Mouse (Mus musculus) mature B cell (primary cell): ENCODE measurements around the gene Zpbp2.
"Not testable (repeated sequence)": the region's sequence is repeated elsewhere in the genome, so short reads cannot be mapped to it uniquely, and the experiment has no call there.

Source experiments
- in situ Hi-C: fragments of 300-500 bp; cut with MboI; formaldehyde crosslinking; loops from 2 replicates; pipeline ENCODE4 v1.14.3; 2019

Zpbp2 gene

GRCm38 (mm10) chr11:98590548-98591445 lies 39.9 kb downstream of the Zpbp2 start:
- in situ Hi-C loops: no loop called here

- in situ Hi-C loops: no loop called here
Measured at GRCm38 (mm10) chr11:98595021-98595420, 44.1 kb downstream of the Zpbp2 start.

GRCm38 (mm10) chr11:98595473-98595872 lies 44.6 kb downstream of the Zpbp2 start:
- in situ Hi-C loops: no loop called here

- in situ Hi-C loops: no loop called here
Measured at GRCm38 (mm10) chr11:98595955-98596354, 45.1 kb downstream of the Zpbp2 start.

GRCm38 (mm10) chr11:98597363-98597762 lies 46.5 kb downstream of the Zpbp2 start:
- in situ Hi-C loops: no loop called here

GRCm38 (mm10) chr11:98597991-98598390 lies 47.1 kb downstream of the Zpbp2 start, which contains the start of gene Lrrc3c:
TSS of gene Lrrc3c (plus strand) at chr11:98598291.
- in situ Hi-C loops: no loop called here

GRCm38 (mm10) chr11:98598851-98599290 lies 48.0 kb downstream of the Zpbp2 start:
- in situ Hi-C loops: no loop called here

- in situ Hi-C loops: no loop called here
Measured at GRCm38 (mm10) chr11:98599291-98599690, 48.4 kb downstream of the Zpbp2 start.

GRCm38 (mm10) chr11:98602090-98602690 lies 51.3 kb downstream of the Zpbp2 start:
- in situ Hi-C loops: no loop called here

- in situ Hi-C loops: no loop called here
Measured at GRCm38 (mm10) chr11:98603953-98604352, 53.1 kb downstream of the Zpbp2 start.

- in situ Hi-C loops: not testable (repeated sequence)
Measured at GRCm38 (mm10) chr11:98604911-98605310, 54.0 kb downstream of the Zpbp2 start.

GRCm38 (mm10) chr11:98606763-98607162 lies 55.9 kb downstream of the Zpbp2 start:
- in situ Hi-C loops: no loop called here
